Mouse (Mus musculus): ENCODE results near the gene Gngt1.

DNA sequence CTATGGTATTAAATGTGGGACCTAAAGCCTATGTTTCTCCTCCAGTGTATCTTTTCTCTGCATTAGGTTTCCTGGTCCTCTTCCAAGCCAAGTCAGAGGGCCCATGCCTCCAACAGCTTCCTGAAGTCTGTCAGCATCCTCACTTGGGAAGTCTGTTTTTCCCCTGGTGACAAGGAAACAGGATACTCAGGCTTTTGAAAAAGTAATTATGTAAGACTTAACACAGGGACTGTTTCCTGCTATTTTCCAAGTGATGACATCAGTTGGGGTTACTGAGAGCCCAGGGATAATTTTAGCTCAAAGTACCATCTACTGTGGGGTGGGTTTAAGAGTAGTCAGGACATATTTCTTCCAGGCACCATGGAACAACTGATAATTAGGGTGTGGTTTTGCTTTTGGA lies 16.0 kb downstream of the Gngt1 start:
- TF ChIP-seq CTCF (IDR thresholded peaks at IDR 0.05; ENCODE audit: insufficient read depth, low read depth, low read length) (no peak), POLR2A (IDR thresholded peaks at IDR 0.05; ENCODE audit: insufficient read depth, low read depth, low read length) (no peak)

Measured in olfactory bulb, adult 2 months (tissue).